Mouse (Mus musculus) layer of hippocampus, postnatal 10 days (tissue): ENCODE data around the gene Kansl1. TPM values are rescaled to one million over a fixed set of nuclear protein-coding genes. Genes with fewer than 3 reads are reported as not detected.

Source experiments
- DNase-seq, 2 experiments: peaks; one replicate each; pipeline ENCODE4 v3.0.0; 2021; ENCODE audit warnings: low spot score in 2 of 2
- total RNA-seq, 2 experiments: library from RNA; stranded (reverse); gene quantifications; 2 replicates each; pipeline ENCODE4 v1.2.3; 2021

Gene Kansl1
- total RNA-seq, 2 experiments from 2014 or later = 60.1 to 62.7 TPM

- DNase-seq = no peak
Observed at GRCm38 (mm10) chr11:104376291-104376690, 92.4 kb downstream of the Kansl1 start.

GRCm38 (mm10) chr11:104367486-104368190, 101.0 kb downstream of the Kansl1 start:
- DNase-seq = no peak

DNA sequence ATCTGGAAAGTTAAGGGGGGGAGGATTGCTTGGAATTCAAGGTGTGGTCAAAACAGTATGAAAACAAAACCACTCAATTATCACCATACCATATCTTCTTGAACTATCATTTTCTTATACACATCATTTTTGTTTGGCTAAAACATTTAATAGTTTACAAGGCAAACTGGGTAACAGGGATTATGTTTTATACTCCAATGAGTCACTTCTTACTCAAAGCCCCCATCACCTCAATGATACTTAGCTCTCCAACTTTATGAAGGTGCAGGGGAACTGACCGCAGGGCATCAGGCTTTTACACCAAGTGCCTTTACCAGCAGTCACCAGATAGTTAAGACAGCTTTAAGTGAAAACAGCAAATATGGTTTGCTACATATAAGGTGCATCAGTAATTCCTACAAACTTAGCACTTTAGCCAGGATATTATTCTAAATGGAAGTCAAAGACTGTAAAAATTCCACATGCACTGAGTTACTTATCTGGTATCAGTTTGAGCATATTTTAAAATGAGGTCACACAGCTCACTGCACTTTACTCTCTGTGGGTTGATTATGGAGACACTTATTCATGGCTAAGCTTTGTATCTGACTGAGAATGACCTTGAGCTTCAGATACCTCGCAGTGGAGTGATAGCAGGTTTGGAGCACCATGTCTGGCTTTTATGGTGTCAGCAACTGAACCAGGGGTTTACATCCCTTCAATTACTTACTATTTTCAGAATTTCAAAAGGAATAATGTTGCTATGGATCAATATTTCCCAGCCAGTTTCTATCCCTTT, 104.6 kb downstream of the Kansl1 start:
- DNase-seq = no peak

GRCm38 (mm10) chr11:104362704-104363103, 106.0 kb downstream of the Kansl1 start:
- DNase-seq = no peak

DNA sequence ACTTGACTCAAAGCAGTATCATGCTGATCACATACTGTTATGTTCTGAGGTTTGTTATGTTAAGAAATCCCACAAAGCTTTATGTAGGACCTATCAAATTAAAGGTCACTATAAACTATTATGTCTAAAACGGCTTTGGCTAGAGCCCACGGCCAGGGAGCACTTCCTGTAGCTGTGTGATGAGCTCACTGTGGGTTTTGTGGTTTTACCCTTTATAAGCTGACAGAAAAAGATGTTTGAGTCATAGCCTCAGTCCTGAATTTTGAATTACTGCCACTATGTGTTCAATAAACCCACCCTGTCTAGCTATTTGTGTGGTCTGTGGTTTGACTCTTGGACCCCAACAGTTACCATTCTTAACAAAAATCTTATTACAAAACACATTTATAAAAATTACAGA, 106.9 kb downstream of the Kansl1 start:
- no peak for DNase-seq

DNA sequence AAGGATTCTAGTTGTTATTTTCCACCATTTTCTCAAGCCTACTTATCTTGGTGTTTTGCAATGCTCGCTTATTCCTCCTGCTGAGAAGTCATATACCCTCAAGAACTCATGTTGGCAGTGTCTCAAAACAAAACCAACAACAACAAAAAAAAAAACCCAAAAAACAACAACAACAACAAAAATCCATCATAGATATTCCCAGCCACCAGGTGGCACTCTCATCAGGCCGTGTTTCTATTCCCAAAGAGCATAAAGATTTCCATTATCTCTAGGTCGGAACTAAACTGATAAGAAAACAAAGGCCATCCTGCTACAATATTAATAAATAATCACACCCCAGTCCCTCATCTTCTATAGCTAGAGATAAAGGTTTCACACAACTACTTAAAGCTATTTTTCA, 121.7 kb downstream of the Kansl1 start:
- peak in 1 of 2 experiments; percentile 37 for DNase-seq

DNA sequence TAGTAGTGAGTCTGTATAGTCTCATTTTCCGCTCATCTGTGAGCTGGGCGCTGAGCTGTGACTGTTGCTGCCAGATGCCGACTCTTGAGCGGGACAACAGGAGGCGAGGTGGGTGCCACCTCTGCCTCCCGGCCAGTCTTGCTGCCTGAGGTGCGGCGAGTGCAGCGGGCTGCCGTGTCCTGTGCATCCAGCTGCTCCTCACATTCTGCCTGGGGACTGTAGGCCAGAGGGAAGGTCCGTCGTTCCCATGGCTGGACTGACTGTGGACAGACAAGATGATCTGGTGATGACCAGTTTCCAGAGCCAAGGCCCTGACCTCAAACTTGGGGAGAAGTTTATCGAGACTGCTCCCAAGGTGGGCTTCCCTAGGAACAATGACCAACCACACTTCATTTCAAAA, 133.7 kb downstream of the Kansl1 start:
- DNase-seq = no peak

- DNase-seq = no peak
Observed at GRCm38 (mm10) chr11:104334115-104334514, 134.5 kb downstream of the Kansl1 start.

- DNase-seq = no peak
Observed at GRCm38 (mm10) chr11:104332105-104332504, 136.6 kb downstream of the Kansl1 start.

GRCm38 (mm10) chr11:104331208-104331607, 137.5 kb downstream of the Kansl1 start:
- DNase-seq = no peak

DNA sequence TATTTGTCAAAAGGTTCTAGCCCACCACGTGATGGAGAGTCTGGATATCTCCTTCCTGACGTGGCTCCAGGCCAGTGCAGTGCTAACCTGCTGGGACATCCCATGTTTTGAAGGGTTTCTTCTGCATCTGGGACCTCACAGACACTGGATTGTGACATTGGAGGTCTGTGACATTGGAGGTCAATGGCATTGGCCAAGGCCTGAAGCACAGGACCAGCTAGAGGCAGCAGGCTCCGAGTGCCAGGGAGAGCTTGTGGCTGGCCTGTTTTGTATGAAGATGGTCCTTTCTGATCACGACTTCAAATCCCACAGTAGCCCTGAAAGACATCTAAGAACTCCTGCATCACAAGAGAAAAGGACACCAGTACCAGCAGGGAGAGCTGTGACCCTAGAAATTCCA, 138.5 kb downstream of the Kansl1 start:
- DNase-seq = no peak

GRCm38 (mm10) chr11:104329185-104329926, 139.3 kb downstream of the Kansl1 start:
- DNase-seq = no peak

DNA sequence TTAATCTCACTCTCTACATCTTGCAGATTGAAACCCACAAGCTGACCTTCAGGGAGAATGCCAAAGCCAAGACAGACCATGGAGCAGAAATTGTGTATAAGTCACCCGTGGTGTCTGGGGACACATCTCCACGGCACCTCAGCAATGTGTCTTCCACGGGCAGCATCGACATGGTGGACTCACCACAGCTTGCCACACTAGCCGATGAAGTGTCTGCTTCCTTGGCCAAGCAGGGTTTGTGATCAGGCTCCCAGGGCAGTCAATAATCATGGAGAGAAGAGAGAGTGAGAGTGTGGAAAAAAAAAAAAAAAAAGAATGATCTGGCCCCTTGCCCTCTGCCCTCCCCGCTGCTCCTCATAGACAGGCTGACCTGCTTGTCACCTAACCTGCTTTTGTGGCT, 140.7 kb downstream of the Kansl1 start:
- peak in 1 of 2 experiments; percentile 7 for DNase-seq

DNA sequence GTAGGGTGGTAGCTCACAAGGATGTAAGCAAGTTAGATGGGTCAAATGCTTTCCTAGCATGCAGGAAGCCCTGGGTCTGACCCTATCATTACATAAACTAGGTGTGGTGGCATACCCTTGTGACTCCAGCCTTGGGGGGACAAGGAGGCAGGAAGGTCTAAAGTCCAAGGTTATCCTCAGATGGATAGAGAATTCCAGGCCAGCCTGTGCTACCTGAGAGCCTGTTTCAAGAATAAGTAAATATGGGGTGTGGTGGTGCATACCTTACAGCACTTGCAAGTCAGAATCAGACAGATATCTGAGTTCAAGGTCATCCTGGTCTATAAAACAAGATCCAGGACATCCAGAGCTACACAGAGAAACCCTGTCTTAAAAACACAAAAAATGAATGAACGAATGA, 141.2 kb downstream of the Kansl1 start:
- peak in 1 of 2 experiments; percentile 7 for DNase-seq

DNA sequence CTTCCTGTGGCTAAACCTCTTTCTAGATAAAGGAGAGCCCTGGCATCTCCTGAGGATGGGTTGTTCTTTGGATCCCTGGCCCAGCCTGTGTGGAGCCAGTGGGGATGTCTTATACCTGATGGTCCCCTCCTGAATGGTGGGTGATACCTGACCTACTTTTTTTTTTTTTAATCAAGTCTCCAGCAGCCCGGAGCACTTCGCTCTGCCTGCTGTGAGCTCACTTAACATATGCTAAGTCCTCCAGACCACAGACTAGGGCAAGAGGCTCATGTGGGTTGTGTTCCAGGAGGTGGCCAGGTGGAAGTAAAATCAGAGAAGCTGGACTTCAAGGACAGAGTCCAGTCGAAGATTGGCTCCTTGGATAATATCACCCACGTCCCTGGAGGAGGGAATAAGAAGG, 146.5 kb downstream of the Kansl1 start:
- no peak for DNase-seq

DNA sequence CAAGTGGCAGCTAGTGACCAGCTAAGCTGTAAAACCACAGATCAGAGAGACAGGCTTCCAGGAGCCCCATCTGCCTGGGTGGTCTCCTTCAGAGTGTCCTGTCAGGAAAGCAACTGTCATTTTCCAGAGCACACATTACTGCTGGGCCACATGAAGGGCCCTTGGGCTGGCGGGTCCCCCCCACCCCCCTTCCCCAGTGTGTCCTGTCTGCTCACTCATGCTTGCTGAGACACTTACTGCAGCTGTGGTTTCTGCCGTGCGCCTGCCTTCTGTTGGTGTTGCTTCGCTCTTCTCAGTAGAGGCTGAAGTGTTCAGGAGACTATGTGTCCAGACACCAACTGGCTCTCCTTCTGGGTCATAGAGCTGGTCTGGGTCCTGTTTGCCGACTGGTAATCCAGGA, 148.2 kb downstream of the Kansl1 start:
- DNase-seq = no peak

GRCm38 (mm10) chr11:104318940-104319781, 149.5 kb downstream of the Kansl1 start:
- DNase-seq = peak in 1 of 2 experiments; percentile 56

GRCm38 (mm10) chr11:104317631-104318030, 151.0 kb downstream of the Kansl1 start:
- DNase-seq = no peak

- no peak for DNase-seq
Observed at GRCm38 (mm10) chr11:104316685-104317400, 151.8 kb downstream of the Kansl1 start.

DNA sequence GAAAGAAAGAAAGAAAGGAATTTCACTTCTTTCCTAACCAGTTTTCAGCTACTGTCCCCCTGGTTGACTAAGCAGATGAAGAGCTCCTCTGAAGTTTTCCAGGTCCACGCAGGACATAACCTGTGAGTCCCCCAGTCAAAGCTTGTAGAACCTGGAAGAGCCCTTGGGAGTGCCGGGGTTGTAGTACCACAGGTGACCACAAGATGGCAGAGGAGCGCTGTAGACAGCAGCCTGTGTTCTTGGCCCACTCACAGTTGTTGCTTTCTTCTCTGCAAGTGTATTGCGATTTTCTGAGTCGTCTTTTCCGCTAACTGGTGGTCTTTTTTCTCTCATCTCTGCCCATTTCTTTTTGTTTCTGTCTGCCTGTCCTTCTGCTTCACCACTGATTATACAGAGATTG, 153.0 kb downstream of the Kansl1 start:
- DNase-seq = peak; percentile 84 to 85
